Mouse (Mus musculus) left cerebral cortex, adult 9 months (tissue): ENCODE data around the gene Rbm24.

Experiments
- DNase-seq, 2 experiments: peaks; one replicate each; pipeline ENCODE4 v3.0.0; 2022; ENCODE audit warnings: low spot score in 2 of 2

Rbm24 gene

GRCm38 (mm10) chr13:46433880-46434560 is 15.8 kb downstream of the Rbm24 start:
- DNase-seq, result peak in 1 of 2 experiments; percentile 33

DNA sequence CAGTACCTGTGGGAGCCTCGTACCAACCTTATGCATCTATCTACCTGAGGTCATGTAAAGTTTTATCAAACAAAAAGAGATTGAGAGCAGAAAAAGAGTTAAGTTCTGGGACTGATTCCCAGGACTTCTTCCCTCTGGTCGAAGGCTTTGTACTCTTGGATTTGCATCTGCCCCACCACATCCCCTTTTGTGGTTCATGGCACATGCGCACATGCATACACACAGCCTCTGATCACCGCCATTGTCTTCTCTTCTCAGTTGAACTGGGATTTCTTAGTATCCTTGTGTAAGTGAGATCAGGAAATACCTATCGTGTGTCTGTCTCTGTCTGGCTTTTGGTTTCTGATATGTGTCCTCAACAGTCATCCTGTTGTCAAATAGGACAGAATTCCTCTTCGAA is 20.7 kb downstream of the Rbm24 start:
- DNase-seq, result no peak

DNA sequence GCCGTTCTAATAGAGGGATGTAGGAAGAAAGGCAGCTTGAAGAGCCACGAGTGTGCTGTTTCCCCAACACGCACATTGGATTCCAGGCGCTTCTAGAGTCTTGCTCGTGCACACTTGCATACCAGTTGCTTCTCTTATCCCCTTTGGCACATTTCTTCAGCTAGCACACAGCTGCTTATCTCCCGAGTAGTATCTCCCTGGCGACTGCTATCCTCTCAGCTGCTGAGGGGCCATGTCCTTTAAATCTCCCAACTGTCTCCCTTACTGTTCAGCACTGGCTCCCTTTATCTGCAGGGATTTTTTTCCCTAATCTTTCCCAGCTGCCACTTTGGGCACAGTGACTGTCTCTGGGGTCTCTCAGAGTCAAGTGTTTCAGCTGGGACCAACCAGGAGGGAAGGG is 25.8 kb downstream of the Rbm24 start:
- DNase-seq, result no peak

- DNase-seq, result no peak
Observed at GRCm38 (mm10) chr13:46446062-46446461, 27.8 kb downstream of the Rbm24 start.

- DNase-seq, result no peak
Observed at GRCm38 (mm10) chr13:46448276-46448675, 30.0 kb downstream of the Rbm24 start.

- no peak for DNase-seq
Observed at GRCm38 (mm10) chr13:46449955-46450354, 31.7 kb downstream of the Rbm24 start.

DNA sequence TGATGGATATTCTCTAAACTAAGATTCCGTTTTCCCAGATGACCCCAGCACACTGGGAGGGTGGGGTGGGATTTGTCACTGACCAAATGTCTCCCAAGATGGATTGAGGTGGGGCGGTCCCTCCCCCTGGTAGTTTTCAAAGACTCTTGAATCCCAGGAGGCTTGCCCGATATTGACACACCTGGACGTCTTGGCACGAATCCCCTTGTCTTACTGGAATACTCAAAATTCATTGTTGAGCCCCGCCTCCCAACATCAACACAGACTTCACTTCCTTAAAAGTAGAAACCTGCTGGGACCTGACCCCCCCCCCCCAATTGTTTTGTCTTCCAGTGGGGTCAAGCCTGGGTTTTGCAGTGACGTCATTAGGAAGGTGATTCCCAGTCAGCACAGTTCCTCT is 32.4 kb downstream of the Rbm24 start:
- no peak for DNase-seq

DNA sequence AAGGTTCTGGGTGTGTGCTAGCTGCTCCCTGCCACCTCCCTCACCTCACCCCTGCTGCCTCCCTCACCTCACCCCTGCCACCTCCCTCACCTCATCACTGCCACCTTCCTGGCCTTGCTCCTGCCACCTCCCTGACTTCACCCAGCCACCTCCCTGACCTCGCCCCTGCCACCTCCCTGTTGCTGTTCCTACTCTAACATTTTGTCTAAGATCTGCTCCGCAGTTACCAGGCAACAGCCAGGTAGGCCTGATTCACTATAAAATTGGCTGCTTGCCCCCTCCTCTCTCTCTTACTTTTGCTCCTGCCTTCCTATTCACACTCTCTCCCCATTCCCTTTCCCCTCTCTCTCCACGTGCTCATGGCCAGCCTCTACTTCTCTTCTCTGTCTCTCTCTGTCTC is 33.3 kb downstream of the Rbm24 start:
- DNase-seq, result no peak

GRCm38 (mm10) chr13:46459546-46459945 is 41.3 kb downstream of the Rbm24 start:
- DNase-seq, result no peak

- peak; percentile 25 to 46 for DNase-seq
Observed at GRCm38 (mm10) chr13:46462280-46462679, 44.0 kb downstream of the Rbm24 start.

DNA sequence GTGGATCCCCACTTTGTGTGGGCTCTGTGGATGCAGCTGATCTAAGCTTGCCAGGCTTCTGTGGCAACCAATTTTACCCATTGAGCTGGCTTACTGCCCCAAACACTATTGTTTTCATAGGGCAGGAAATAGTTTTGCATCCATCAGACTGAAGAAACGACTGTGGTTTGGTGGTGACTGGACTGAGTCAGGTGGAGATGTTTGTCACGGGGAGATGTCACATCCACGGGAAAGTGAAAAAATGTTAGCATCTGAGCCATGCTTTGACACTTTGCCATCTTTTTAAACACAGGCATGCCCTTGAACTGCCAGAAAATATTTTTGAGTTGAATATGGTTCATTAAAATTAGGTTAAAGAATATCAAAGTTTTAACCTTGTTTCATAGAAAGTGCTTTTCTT is 45.5 kb downstream of the Rbm24 start:
- DNase-seq, result no peak

- no peak for DNase-seq
Observed at GRCm38 (mm10) chr13:46468251-46468650, 50.0 kb downstream of the Rbm24 start.

GRCm38 (mm10) chr13:46469536-46469935 is 51.3 kb downstream of the Rbm24 start:
- DNase-seq, result no peak
